Mouse (Mus musculus): Measurements from ENCODE around the gene Rfng.

DNA sequence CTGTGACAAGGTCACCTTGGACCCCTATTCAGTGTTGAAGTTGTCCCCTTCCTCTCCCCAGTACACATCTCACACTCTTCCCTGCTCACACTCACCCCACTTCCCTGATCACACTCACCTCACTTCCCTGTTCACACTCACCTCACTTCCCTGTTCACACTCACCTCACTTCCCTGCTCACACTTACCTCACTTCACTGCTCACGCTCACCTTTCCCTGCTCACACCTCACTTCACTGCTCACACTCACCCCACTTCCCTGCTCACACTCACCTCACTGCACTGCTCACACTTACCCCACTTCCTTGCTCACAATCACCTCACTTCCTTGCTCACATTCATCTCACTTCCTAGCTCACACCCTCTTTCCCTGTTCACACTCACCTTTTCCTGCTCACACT, 52.6 kb downstream of the Rfng start:
- no peak for TF ChIP-seq CTCF (IDR thresholded peaks at IDR 0.05; ENCODE audit: borderline replicate concordance, extremely low read depth, insufficient read depth, insufficient read length)
- no peak for TF ChIP-seq POLR2A (IDR thresholded peaks at IDR 0.05; ENCODE audit: borderline replicate concordance, extremely low read depth, insufficient read depth, insufficient read length, poor library complexity, severe bottlenecking)

All from brain, embryonic 14.5 days (tissue).